Mouse (Mus musculus): ENCODE results near the gene Gpalpp1. TPM values are rescaled to one million over a fixed set of nuclear protein-coding genes. Genes with fewer than 3 reads are reported as not detected.

Gpalpp1 gene
- polyA plus RNA-seq, 1 experiment from 2014 or later: 30.2 TPM

- no peak overlapping the region for H3K27ac ChIP-seq
- no peaks in the 10 kb centered on the region for H3K79me2 ChIP-seq (ENCODE audit: inconsistent target)
- H3K4me3 ChIP-seq (ENCODE audit: inconsistent target): no peak overlapping the region
- H3K36me3 ChIP-seq (ENCODE audit: inconsistent target): peaks cover 51% of the 10 kb centered on the region
- 93% methylated on average over 4 of the region's 4 CpGs for WGBS (ENCODE audit: missing documents)
Observed at GRCm38 (mm10) chr14:76134975-76135374, 24.4 kb upstream of the Gpalpp1 start.

DNA sequence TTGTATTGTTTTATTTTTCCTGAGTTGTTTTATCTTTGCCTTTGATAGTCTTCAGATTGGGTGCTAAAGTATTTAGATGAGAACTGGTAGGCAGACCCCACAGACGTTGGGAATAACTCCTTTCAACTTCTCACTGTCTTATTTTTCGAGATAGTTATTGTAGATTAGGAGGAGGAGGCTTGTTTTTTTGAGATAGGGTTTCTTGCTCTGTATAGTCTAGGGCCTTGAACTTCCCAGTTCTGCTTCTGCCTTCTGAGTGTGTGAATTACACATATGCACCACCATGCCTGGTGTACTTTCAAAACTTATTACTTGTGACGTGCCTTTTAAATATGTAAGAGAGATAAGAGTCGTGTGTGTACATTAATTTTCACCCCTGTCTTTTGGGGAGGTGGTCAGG, 17.6 kb upstream of the Gpalpp1 start:
- H3K36me3 ChIP-seq (ENCODE audit: inconsistent target): peaks cover 86% of the 10 kb centered on the region
- no peak overlapping the region for H3K27ac ChIP-seq
- WGBS (ENCODE audit: missing documents): 81% methylated on average over 4 of the region's 4 CpGs
- H3K79me2 ChIP-seq (ENCODE audit: inconsistent target): peaks cover 13% of the 10 kb centered on the region
- no peak overlapping the region for H3K4me3 ChIP-seq (ENCODE audit: inconsistent target)

DNA sequence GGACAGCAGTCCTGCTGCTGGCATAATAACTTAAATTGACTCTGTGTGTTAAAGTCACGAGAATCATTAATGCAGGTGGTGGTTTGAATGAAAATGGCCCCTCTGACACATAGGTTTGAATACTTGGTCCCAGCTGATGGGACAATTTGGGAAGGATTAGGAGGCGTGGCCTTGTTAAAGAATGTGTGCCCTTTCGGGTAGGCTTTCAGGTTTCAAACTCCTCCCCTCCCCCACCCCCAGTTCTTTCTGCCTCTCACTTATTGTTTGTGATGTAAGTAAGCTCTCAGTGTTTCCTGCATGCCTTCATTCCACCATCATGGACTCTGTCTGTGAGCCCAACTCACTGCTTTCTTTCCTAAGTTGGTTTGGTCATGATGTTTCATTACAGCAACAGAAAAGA, 16.8 kb upstream of the Gpalpp1 start:
- Histone ChIP-seq H3K36me3 (ENCODE audit: inconsistent target) (peaks cover 86% of the 10 kb centered on the region), H3K79me2 (ENCODE audit: inconsistent target) (peaks cover 22% of the 10 kb centered on the region), H3K27ac (no peak overlapping the region), H3K4me3 (ENCODE audit: inconsistent target) (no peak overlapping the region)
- WGBS (ENCODE audit: missing documents): 100% methylated on average over 2 of the region's 3 CpGs

GRCm38 (mm10) chr14:76122663-76123058, 12.1 kb upstream of the Gpalpp1 start:
- Histone ChIP-seq H3K4me3 (ENCODE audit: inconsistent target) (no peak overlapping the region), H3K36me3 (ENCODE audit: inconsistent target) (peaks cover 79% of the 10 kb centered on the region), H3K79me2 (ENCODE audit: inconsistent target) (peaks cover 68% of the 10 kb centered on the region), H3K27ac (no peak overlapping the region)
- 93% methylated on average over 8 of the region's 8 CpGs for WGBS (ENCODE audit: missing documents)

DNA sequence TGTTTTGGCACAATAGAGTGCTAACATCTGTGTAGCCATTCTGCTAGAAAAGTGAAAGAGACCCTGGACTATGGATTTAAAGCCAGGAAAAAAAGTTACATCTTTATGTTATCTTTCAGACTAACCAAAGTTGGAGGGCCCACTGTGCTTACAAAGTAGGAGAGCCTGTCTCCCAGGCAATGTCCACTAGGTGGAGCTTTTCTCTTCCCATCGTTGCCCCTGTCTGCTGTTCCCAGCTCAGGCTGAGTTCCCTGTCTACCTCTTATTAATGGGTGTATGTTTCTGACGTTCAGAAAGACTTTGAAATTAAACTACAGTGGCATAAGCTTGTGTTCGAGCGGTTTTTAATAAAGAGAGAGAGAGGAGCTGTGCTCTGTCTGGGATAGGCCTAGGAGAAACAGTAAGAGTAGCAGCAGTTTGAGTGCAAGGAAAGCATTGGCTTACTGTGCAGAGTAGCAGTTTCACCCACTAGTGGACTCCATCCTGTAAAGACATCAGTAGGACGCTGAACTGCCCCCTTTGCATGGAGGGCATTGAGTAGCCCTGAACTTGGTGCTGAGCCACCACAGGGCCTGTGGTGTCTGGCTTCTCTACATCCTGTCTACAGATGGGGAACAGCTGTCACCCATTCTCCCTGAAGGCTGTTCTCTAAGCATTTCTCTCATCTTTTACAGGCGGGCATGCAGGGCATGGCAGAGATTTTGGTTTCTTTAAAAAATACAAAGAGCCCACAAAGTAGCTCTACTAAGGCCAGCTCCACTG, 11.5 kb upstream of the Gpalpp1 start:
- H3K79me2 ChIP-seq (ENCODE audit: inconsistent target): peaks cover 74% of the 10 kb centered on the region
- peaks cover 79% of the 10 kb centered on the region for H3K36me3 ChIP-seq (ENCODE audit: inconsistent target)
- H3K4me3 ChIP-seq (ENCODE audit: inconsistent target): no peak overlapping the region
- 60% methylated on average over 6 of the region's 6 CpGs for WGBS (ENCODE audit: missing documents)
- no peak overlapping the region for H3K27ac ChIP-seq

GRCm38 (mm10) chr14:76120472-76120871, 9.9 kb upstream of the Gpalpp1 start:
- H3K27ac ChIP-seq: no peak overlapping the region
- WGBS (ENCODE audit: missing documents): 100% methylated on average over 3 of the region's 4 CpGs
- peaks cover 74% of the 10 kb centered on the region for H3K36me3 ChIP-seq (ENCODE audit: inconsistent target)
- H3K79me2 ChIP-seq (ENCODE audit: inconsistent target): peaks cover 89% of the 10 kb centered on the region
- H3K4me3 ChIP-seq (ENCODE audit: inconsistent target): no peak overlapping the region

DNA sequence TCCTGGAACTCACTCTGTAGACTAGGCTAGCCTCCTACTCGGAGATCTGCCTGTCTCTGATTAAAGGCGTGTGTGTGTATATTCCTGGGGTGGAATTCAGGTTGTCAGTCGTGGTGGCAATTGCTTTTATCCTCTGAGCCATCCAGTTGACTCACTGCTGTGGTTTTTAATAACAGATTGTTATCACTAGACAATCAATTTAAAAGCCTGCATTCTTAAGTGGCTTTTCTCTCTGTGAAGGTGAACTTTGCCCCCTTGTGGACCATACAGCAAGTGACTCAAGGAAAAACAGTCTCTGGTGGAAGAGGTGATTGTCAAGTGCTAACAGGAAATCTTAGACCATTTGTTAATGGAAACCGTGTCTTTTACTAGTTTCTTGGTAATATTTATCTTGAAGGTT, 8.4 kb upstream of the Gpalpp1 start:
- Histone ChIP-seq H3K36me3 (ENCODE audit: inconsistent target) (peaks cover 59% of the 10 kb centered on the region), H3K27ac (no peak overlapping the region), H3K4me3 (ENCODE audit: inconsistent target) (no peak overlapping the region), H3K79me2 (ENCODE audit: inconsistent target) (peaks cover 88% of the 10 kb centered on the region)
- 64% methylated on average over 4 of the region's 4 CpGs for WGBS (ENCODE audit: missing documents)

GRCm38 (mm10) chr14:76115744-76116143, 5.2 kb upstream of the Gpalpp1 start:
- H3K79me2 ChIP-seq (ENCODE audit: inconsistent target): peaks cover 85% of the 10 kb centered on the region
- no peak overlapping the region for H3K4me3 ChIP-seq (ENCODE audit: inconsistent target)
- WGBS (ENCODE audit: missing documents): 39% methylated on average over 5 of the region's 5 CpGs
- H3K36me3 ChIP-seq (ENCODE audit: inconsistent target): peaks cover 37% of the 10 kb centered on the region
- H3K27ac ChIP-seq: no peak overlapping the region

DNA sequence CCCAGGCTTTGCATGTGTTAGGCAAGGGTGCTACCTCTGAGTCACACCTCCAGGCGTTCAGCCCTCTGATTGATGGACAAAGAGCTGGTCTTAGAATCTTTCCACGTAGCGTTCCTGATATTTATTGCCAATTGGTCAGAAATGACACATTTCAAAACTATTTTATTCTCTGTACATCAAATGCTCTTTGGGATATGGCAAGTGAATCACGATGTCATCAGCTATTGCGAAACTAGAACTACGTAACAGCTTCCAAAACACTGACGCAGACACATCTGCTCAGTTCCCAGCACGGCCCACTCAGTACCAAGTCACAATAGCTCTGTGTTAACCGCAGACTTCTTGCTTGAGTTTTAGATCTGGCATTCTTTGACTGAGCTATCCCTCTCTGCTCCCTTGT, 11.0 kb downstream of the Gpalpp1 start:
- peaks cover 46% of the 10 kb centered on the region for H3K36me3 ChIP-seq (ENCODE audit: inconsistent target)
- no peaks in the 10 kb centered on the region for H3K79me2 ChIP-seq (ENCODE audit: inconsistent target)
- 67% methylated on average over 9 of the region's 9 CpGs for WGBS (ENCODE audit: missing documents)
- H3K4me3 ChIP-seq (ENCODE audit: inconsistent target): no peak overlapping the region
- H3K27ac ChIP-seq: no peak overlapping the region

- Histone ChIP-seq H3K36me3 (ENCODE audit: inconsistent target) (peaks cover 43% of the 10 kb centered on the region), H3K27ac (peak overlapping the region; percentile 67), H3K4me3 (ENCODE audit: inconsistent target) (no peak overlapping the region), H3K79me2 (ENCODE audit: inconsistent target) (no peaks in the 10 kb centered on the region)
- 96% methylated on average over 5 of the region's 5 CpGs for whole genome bisulfite sequencing (ENCODE audit: missing documents)
Observed at GRCm38 (mm10) chr14:76097815-76098214, 12.7 kb downstream of the Gpalpp1 start.

- Histone ChIP-seq H3K27ac (peak overlapping the region; percentile 67), H3K79me2 (ENCODE audit: inconsistent target) (no peaks in the 10 kb centered on the region), H3K4me3 (ENCODE audit: inconsistent target) (no peak overlapping the region), H3K36me3 (ENCODE audit: inconsistent target) (peaks cover 45% of the 10 kb centered on the region)
- WGBS (ENCODE audit: missing documents): 7% methylated on average over 7 of the region's 7 CpGs
Observed at GRCm38 (mm10) chr14:76097244-76097643, 13.3 kb downstream of the Gpalpp1 start.

DNA sequence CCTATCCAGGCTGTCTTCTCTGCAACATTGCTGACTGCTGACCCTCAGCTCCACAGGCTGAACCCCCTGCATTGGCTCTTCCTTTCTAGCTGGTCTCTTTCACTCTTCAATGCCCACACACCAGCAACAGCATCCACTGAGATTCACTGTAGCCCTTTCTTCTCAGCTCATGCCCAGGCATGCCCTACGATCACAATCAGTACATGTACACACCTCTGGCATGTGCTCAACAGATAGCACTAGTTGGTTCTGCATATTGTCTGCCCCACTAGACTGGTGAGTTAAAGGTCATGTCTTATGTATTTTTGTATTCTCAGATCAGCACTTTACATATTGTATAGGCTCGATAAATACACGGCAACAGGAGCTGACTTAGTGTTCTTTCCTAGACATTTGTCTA, 26.4 kb downstream of the Gpalpp1 start:
- WGBS (ENCODE audit: missing documents): 85% methylated on average over 3 of the region's 3 CpGs
- Histone ChIP-seq H3K27ac (no peak overlapping the region), H3K36me3 (ENCODE audit: inconsistent target) (0 out of 2 replicates have a peak, but pooled peaks cover 11% of the 10 kb centered on the region), H3K4me3 (ENCODE audit: inconsistent target) (no peak overlapping the region), H3K79me2 (ENCODE audit: inconsistent target) (no peaks in the 10 kb centered on the region)

- Histone ChIP-seq H3K27ac (no peak overlapping the region), H3K36me3 (ENCODE audit: inconsistent target) (0 out of 2 replicates have a peak, but pooled peaks cover 5% of the 10 kb centered on the region), H3K4me3 (ENCODE audit: inconsistent target) (no peak overlapping the region), H3K79me2 (ENCODE audit: inconsistent target) (no peaks in the 10 kb centered on the region)
- 82% methylated on average over 13 of the region's 13 CpGs for WGBS (ENCODE audit: missing documents)
Observed at GRCm38 (mm10) chr14:76082086-76082636, 28.4 kb downstream of the Gpalpp1 start.

- WGBS (ENCODE audit: missing documents): 81% methylated on average over 10 of the region's 11 CpGs
- Histone ChIP-seq H3K4me3 (ENCODE audit: inconsistent target) (no peak overlapping the region), H3K27ac (no peak overlapping the region)
Observed at GRCm38 (mm10) chr14:76081451-76081850, 29.1 kb downstream of the Gpalpp1 start.

DNA sequence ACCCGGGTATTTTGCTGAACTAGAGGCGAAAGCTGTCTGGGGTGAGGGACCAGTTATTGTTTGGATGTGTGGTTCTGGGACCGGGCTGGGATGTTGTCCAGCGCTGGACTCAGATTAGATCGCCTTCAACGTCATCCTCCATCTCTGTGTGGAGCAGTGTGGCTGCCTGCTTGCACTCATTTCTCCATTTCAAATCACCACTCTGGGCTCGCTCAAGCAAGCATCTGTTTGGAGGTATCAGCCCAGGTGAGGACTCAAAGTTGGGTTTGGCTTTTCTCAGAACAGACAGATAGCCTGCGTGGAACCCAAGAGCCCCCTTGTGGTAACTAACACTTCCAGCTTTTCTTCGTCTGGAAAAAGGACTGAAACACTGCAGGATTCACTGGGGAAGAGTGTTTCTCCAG, 33.5 kb downstream of the Gpalpp1 start:
- WGBS (ENCODE audit: missing documents): 36% methylated on average over 5 of the region's 9 CpGs
- Histone ChIP-seq H3K4me3 (ENCODE audit: inconsistent target) (no peak overlapping the region), H3K27ac (no peak overlapping the region), H3K36me3 (ENCODE audit: inconsistent target) (no peaks in the 10 kb centered on the region), H3K79me2 (ENCODE audit: inconsistent target) (no peaks in the 10 kb centered on the region)

More at GRCm38 (mm10) chr14:76081451-76081850, 29.1 kb downstream of the Gpalpp1 start:
- Histone ChIP-seq H3K79me2 (ENCODE audit: inconsistent target) (no peaks in the 10 kb centered on the region), H3K36me3 (ENCODE audit: inconsistent target) (no peaks in the 10 kb centered on the region)
